Mouse (Mus musculus): ENCODE data around the gene Tmem17. TPM values are rescaled to one million over a fixed set of nuclear protein-coding genes. Genes with fewer than 3 reads are reported as not detected.

Tmem17 gene
- polyA plus RNA-seq, 1 experiment from 2014 or later = 16.6 TPM

DNA sequence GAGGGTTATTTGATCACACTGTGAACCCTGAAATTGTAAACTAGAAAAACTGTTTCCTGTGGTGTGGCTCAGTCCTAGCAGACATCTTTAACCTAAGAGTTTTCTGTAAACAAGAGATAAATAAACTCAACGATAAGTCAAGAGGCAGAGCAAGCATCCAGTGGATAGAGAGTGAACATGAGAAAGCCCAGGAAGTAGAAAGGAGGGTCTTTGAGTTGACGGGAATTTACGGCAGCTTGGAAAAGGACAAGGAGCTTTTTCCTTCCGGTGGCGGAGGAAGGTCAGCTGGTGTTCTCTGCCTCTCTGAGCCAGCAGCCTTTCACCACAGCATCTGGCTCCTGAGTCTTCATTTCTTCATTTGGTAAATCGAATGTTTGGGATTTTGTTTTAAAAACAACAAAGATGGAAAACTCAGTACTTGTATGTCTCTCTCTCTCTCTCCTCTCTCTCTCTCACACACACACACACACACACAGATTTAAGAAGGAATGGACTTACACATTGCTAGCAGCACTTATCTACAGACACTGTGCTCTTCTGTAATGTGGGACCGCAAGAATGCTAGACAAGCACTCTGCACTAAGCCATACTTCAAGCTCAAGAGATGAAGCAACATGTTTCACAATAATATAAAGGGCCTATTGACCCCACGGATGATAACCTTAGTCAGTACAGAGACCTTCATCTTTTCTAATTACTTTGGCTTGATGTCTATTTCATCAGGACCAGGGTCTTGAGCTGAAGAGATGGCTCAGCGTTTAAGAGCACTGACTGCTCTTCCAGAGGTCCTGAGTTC, 10.9 kb upstream of the Tmem17 start:
- Histone ChIP-seq H3K4me1 (ENCODE audit: control insufficient read depth, insufficient read depth, low read length) (no peaks in the 10 kb centered on the region), H3K9me3 (ENCODE audit: control insufficient read depth, low read depth, low read length) (no peaks in the 10 kb centered on the region), H3K36me3 (ENCODE audit: control insufficient read depth, insufficient read depth, low read length) (no peaks in the 10 kb centered on the region), H3K27ac (ENCODE audit: low read length) (no peak overlapping the region), H3K4me3 (ENCODE audit: low read depth, low read length) (no peak overlapping the region), H3K9ac (replicated peaks; ENCODE audit: low read depth, low read length) (no peak overlapping the region), H3K4me2 (replicated peaks; ENCODE audit: low read depth, low read length) (no peak overlapping the region), H3K27me3 (ENCODE audit: control insufficient read depth, insufficient read depth, low read length) (no peaks in the 10 kb centered on the region)
- 73% methylated on average over 9 of the region's 9 CpGs for WGBS
- no peak for ATAC-seq (ENCODE audit: insufficient number of reproducible peaks, insufficient read depth, low FRiP score, low read depth)

DNA sequence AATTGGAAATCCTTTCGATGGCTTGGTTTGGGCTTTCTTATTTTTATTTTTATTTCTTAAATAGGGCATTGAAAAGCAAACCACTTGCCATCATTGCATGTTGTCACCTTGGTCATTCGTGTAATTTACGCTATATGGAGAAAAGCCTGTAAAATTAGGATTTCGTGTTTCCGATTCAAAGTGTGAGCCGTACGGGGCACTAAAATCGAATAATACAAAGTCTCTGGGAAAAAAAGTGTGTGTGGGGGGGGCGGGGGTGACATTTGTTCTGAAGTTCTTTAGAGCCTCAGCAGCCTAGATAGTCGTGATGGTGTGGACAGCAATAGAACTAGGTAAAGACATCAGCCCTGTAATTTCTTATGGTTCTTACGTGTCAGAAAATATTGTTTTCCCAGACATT, 1.2 kb downstream of the Tmem17 start:
- Histone ChIP-seq H3K9me3 (ENCODE audit: control insufficient read depth, low read depth, low read length) (no peaks in the 10 kb centered on the region), H3K36me3 (ENCODE audit: control insufficient read depth, insufficient read depth, low read length) (no peaks in the 10 kb centered on the region), H3K27me3 (ENCODE audit: control insufficient read depth, insufficient read depth, low read length) (no peaks in the 10 kb centered on the region), H3K4me2 (replicated peaks; ENCODE audit: low read depth, low read length) (peak overlapping the region; percentile 69), H3K27ac (ENCODE audit: low read length) (peak overlapping the region; percentile 95), H3K4me1 (ENCODE audit: control insufficient read depth, insufficient read depth, low read length) (no peaks in the 10 kb centered on the region), H3K9ac (replicated peaks; ENCODE audit: low read depth, low read length) (peak overlapping the region; percentile 95), H3K4me3 (ENCODE audit: low read depth, low read length) (peak overlapping the region; percentile 72)
- 46% methylated on average over 11 of the region's 11 CpGs for WGBS
- no peak for ATAC-seq (ENCODE audit: insufficient number of reproducible peaks, insufficient read depth, low FRiP score, low read depth)

DNA sequence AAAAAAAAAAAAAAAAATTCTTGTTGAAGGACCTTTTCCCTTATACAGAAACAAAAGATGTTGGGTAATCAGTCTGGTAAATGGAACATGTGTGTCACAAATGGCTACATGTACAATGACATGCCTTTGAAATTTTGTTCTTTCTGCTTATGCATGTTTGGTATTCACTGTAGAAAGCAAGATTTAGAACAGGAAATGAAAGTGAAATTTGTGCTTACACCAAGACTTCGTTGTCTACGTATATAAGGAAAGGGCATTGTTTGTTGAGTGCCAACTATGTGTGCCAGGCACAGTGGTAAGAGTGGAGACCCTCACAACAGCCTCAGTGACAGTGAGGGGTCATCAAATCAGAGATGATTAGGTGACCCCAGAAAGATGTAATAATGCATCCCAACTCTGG, 3.2 kb downstream of the Tmem17 start:
- no peak overlapping the region for H3K27ac ChIP-seq (ENCODE audit: low read length)
- no peaks in the 10 kb centered on the region for H3K27me3 ChIP-seq (ENCODE audit: control insufficient read depth, insufficient read depth, low read length)
- no peak overlapping the region for H3K4me3 ChIP-seq (ENCODE audit: low read depth, low read length)
- WGBS = 94% methylated on average over 2 of the region's 2 CpGs
- no peak overlapping the region for H3K9ac ChIP-seq (replicated peaks; ENCODE audit: low read depth, low read length)
- H3K4me2 ChIP-seq (replicated peaks; ENCODE audit: low read depth, low read length) = no peak overlapping the region
- H3K36me3 ChIP-seq (ENCODE audit: control insufficient read depth, insufficient read depth, low read length) = no peaks in the 10 kb centered on the region
- no peaks in the 10 kb centered on the region for H3K9me3 ChIP-seq (ENCODE audit: control insufficient read depth, low read depth, low read length)
- ATAC-seq (ENCODE audit: insufficient number of reproducible peaks, insufficient read depth, low FRiP score, low read depth) = no peak
- H3K4me1 ChIP-seq (ENCODE audit: control insufficient read depth, insufficient read depth, low read length) = no peaks in the 10 kb centered on the region

DNA sequence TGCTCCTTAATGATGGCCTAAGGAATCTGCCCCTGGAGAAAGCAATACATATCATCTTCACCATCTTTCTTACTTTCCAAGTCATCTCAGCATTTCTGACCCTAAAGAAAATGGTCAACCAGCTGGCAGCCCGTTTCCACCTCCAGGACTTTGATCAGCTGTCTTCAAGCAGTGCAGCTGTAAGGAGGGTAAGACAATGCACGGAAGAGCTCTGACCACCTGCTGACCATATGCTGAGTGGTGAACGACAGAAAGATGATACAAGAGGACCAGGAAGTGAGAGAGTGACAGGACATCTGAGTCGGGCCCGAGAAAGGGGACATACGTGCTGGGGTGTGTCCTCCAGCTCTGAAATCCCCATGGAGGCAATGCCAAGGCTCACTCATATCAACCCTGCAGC, 6.6 kb downstream of the Tmem17 start:
- no peaks in the 10 kb centered on the region for H3K36me3 ChIP-seq (ENCODE audit: control insufficient read depth, insufficient read depth, low read length)
- no peaks in the 10 kb centered on the region for H3K27me3 ChIP-seq (ENCODE audit: control insufficient read depth, insufficient read depth, low read length)
- no peak overlapping the region for H3K4me2 ChIP-seq (replicated peaks; ENCODE audit: low read depth, low read length)
- no peaks in the 10 kb centered on the region for H3K4me1 ChIP-seq (ENCODE audit: control insufficient read depth, insufficient read depth, low read length)
- H3K9me3 ChIP-seq (ENCODE audit: control insufficient read depth, low read depth, low read length) = no peaks in the 10 kb centered on the region
- ATAC-seq (ENCODE audit: insufficient number of reproducible peaks, insufficient read depth, low FRiP score, low read depth) = no peak
- no peak overlapping the region for H3K27ac ChIP-seq (ENCODE audit: low read length)
- H3K9ac ChIP-seq (replicated peaks; ENCODE audit: low read depth, low read length) = no peak overlapping the region
- H3K4me3 ChIP-seq (ENCODE audit: low read depth, low read length) = no peak overlapping the region
- WGBS = 89% methylated on average over 6 of the region's 6 CpGs

DNA sequence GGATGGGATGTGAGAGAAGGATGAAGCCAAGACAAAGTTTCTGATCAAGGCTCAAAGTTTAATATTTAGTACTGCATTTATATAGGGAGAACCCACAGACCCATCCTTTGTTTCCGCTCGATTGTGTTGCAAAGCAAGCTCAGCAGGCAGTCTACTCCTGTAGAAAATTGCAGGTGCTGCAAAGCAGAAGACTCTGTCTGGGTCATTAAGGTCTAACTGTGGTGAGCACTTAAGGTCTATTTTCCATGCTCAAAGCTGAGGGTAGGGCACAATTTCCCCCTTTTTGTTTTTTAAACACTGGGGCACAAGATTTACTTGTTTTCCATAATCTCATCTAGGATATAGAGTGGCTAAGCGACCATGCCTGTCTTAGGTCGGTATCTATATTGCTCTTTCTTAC, 8.4 kb downstream of the Tmem17 start:
- no peaks in the 10 kb centered on the region for H3K27me3 ChIP-seq (ENCODE audit: control insufficient read depth, insufficient read depth, low read length)
- no peaks in the 10 kb centered on the region for H3K4me1 ChIP-seq (ENCODE audit: control insufficient read depth, insufficient read depth, low read length)
- H3K4me3 ChIP-seq (ENCODE audit: low read depth, low read length) = no peak overlapping the region
- H3K27ac ChIP-seq (ENCODE audit: low read length) = no peak overlapping the region
- H3K4me2 ChIP-seq (replicated peaks; ENCODE audit: low read depth, low read length) = no peak overlapping the region
- H3K9ac ChIP-seq (replicated peaks; ENCODE audit: low read depth, low read length) = no peak overlapping the region
- no peaks in the 10 kb centered on the region for H3K36me3 ChIP-seq (ENCODE audit: control insufficient read depth, insufficient read depth, low read length)
- no peaks in the 10 kb centered on the region for H3K9me3 ChIP-seq (ENCODE audit: control insufficient read depth, low read depth, low read length)
- ATAC-seq (ENCODE audit: insufficient number of reproducible peaks, insufficient read depth, low FRiP score, low read depth) = no peak
- 92% methylated on average over 4 of the region's 4 CpGs for WGBS

DNA sequence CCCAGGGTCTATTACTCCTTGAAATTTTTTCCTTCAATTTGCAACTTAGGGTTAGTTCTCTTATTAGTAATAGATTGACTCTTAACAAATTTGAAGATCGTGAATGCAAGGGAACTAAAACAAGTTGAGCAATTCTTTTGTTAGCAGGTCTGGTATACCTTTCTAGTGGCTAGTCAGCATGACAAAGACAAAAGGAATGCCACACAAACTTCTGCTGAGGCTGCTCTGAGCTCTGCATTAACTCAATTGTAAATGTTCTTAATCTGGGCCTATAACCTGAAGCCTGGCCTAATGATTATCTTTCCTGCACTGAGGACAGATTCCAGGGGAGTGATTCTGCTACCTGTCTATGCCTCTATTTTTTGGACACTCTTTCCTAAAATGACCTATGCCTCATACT, 12.7 kb downstream of the Tmem17 start:
- no peaks in the 10 kb centered on the region for H3K27me3 ChIP-seq (ENCODE audit: control insufficient read depth, insufficient read depth, low read length)
- H3K9ac ChIP-seq (replicated peaks; ENCODE audit: low read depth, low read length) = no peak overlapping the region
- H3K4me2 ChIP-seq (replicated peaks; ENCODE audit: low read depth, low read length) = no peak overlapping the region
- 80% methylated on average over 1 of the region's 1 CpGs for WGBS
- no peak overlapping the region for H3K27ac ChIP-seq (ENCODE audit: low read length)
- no peak overlapping the region for H3K4me3 ChIP-seq (ENCODE audit: low read depth, low read length)
- no peaks in the 10 kb centered on the region; the same call in 1 of the 2 replicates for H3K9me3 ChIP-seq (ENCODE audit: control insufficient read depth, low read depth, low read length)
- no peak for ATAC-seq (ENCODE audit: insufficient number of reproducible peaks, insufficient read depth, low FRiP score, low read depth)
- H3K4me1 ChIP-seq (ENCODE audit: control insufficient read depth, insufficient read depth, low read length) = no peaks in the 10 kb centered on the region
- H3K36me3 ChIP-seq (ENCODE audit: control insufficient read depth, insufficient read depth, low read length) = no peaks in the 10 kb centered on the region

DNA sequence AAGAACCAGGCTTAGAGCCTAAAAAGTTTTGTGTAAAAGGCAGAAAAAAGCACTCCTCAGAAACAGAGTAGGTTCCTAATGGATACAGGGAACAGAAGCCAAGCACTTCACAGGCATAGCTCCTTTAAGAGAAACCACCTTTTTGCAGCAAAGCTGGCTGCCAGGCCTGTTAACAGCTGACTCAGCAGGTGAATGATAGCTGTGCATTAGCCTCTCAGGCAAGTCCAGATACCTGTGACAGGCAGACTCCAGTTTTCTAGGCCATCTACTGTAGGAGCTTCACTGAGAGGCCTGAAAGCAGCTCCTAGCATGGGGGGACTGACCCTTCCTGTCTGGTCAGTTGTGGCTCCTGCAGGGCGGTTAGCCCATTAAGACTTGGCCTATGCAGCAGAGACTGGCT, 28.7 kb downstream of the Tmem17 start:
- H3K27me3 ChIP-seq (ENCODE audit: control insufficient read depth, insufficient read depth, low read length) = no peaks in the 10 kb centered on the region
- no peak overlapping the region for H3K4me2 ChIP-seq (replicated peaks; ENCODE audit: low read depth, low read length)
- no peaks in the 10 kb centered on the region for H3K9me3 ChIP-seq (ENCODE audit: control insufficient read depth, low read depth, low read length)
- no peaks in the 10 kb centered on the region for H3K4me1 ChIP-seq (ENCODE audit: control insufficient read depth, insufficient read depth, low read length)
- no peak overlapping the region for H3K4me3 ChIP-seq (ENCODE audit: low read depth, low read length)
- ATAC-seq (ENCODE audit: insufficient number of reproducible peaks, insufficient read depth, low FRiP score, low read depth) = no peak
- no peak overlapping the region for H3K9ac ChIP-seq (replicated peaks; ENCODE audit: low read depth, low read length)
- H3K36me3 ChIP-seq (ENCODE audit: control insufficient read depth, insufficient read depth, low read length) = no peaks in the 10 kb centered on the region
- 54% methylated on average over 1 of the region's 1 CpGs for WGBS
- H3K27ac ChIP-seq (ENCODE audit: low read length) = no peak overlapping the region

DNA sequence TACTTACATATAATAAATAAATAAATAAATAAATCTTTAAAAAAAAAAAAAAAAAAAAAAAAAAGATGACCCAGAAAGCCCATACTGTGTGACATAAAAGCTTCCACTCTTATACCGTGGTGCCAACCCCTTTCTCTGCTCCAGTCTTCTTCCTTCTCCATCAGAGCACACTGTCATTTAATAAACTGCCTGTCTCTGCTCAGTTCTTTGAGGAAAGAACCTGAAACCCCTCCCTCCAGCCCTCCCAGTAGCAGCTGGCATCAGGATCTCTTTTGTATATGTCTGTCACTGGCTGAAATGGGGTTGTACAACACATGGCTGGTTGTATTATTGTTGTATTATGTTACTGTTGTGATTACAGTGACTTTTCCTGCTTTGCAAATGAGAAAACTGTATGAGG, 48.2 kb downstream of the Tmem17 start:
- no peak for ATAC-seq (ENCODE audit: insufficient number of reproducible peaks, insufficient read depth, low FRiP score, low read depth)
- 77% methylated on average over 1 of the region's 1 CpGs for WGBS

More for the DNA sequence above, 48.2 kb downstream of the Tmem17 start:
- no peaks in the 10 kb centered on the region for H3K36me3 ChIP-seq (ENCODE audit: control insufficient read depth, insufficient read depth, low read length)
- H3K4me1 ChIP-seq (ENCODE audit: control insufficient read depth, insufficient read depth, low read length) = peaks cover 12% of the 10 kb centered on the region
- H3K4me3 ChIP-seq (ENCODE audit: low read depth, low read length) = no peak overlapping the region
- H3K9ac ChIP-seq (replicated peaks; ENCODE audit: low read depth, low read length) = no peak overlapping the region
- no peak overlapping the region for H3K4me2 ChIP-seq (replicated peaks; ENCODE audit: low read depth, low read length)
- no peaks in the 10 kb centered on the region for H3K27me3 ChIP-seq (ENCODE audit: control insufficient read depth, insufficient read depth, low read length)
- no peak overlapping the region; the same call in 1 of the 2 replicates for H3K27ac ChIP-seq (ENCODE audit: low read length)
- no peaks in the 10 kb centered on the region for H3K9me3 ChIP-seq (ENCODE audit: control insufficient read depth, low read depth, low read length)

Data from stomach, embryonic 14.5 days (tissue).